Mouse (Mus musculus) C2C12 (cell line): ENCODE results near the gene Zfp563.

Source experiments
- CTCF ChIP-seq: IDR thresholded peaks from one replicate; pipeline ENCODE4 v1.5.1; 2011; ENCODE audit not compliant: control insufficient read depth, insufficient read depth, insufficient read length
- USF1 ChIP-seq: IDR thresholded peaks from one replicate; pipeline ENCODE4 v1.6.1; 2011; ENCODE audit warnings: low read depth, mild to moderate bottlenecking, control low read depth, moderate library complexity

DNA sequence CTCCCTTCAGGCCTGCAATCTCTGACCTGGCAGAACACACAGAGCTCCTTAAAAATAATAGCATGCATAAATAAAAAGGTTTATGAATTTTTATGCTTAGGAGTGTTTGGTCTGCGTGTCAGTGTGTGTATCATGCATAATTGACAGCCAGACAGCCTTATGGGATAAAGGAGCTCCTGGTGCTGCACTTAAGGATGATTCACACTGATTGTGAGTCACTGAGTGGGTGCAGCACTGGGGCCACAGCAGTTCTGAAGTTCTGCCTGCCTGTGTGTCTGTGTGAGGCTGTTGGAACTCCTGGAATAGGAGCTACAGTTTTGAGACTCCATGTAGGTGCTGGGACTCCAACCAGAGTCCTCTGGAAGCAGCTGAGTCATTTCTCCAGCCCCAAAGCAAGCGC lies 37.1 kb downstream of the Zfp563 start:
- TF ChIP-seq CTCF = no peak
- no peak for TF ChIP-seq USF1
